Mouse (Mus musculus): ENCODE measurements around the gene N4bp1. TPM values are rescaled to one million over a fixed set of nuclear protein-coding genes. Genes with fewer than 3 reads are reported as not detected.
A peak's percentile ranks its signal among the peaks of the same experiment; 100 is the strongest.

The N4bp1 gene
- total RNA-seq, 2 experiments from 2014 or later = 32.5 to 34.8 TPM

DNA sequence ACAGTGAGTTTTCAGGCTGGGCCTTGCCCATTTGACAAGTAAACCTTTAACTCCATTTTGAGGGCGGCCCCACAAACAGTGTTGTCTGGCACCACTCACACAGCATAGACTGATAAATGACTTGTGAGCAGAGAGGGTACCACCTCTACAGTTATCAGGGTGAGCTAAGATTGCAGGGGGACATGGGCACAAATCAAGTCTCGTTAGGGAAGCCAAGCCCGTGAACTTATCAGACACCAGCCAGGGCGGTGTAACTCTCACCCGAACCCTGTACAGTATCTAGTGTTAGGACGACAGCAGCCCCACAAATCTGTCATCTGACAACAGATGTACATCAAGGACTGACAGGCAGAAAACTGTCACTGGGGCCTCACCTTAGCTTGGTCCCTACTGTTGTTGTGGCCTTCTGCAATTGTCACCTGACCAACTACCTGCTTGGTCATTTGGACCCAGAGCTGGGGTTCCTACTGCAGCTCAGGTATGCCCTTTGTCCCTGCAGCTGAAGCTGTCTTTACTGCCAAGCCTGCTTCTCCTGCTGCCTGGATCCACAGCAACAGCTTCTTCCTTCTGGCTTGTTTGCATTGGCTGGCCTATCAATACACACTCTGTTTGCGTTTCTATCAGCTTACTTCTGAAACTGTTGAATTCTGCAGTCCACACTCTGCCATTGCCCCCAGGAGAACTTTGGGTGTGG, 12.8 kb upstream of the N4bp1 start:
- DNase-seq (ENCODE audit: extremely low spot score in 1 of 2, low spot score in 1 of 2) = no peak

- DNase-seq (ENCODE audit: extremely low spot score in 1 of 2, low spot score in 1 of 2) = no peak
Measured at GRCm38 (mm10) chr8:86895390-86895789, 10.3 kb upstream of the N4bp1 start.

DNA sequence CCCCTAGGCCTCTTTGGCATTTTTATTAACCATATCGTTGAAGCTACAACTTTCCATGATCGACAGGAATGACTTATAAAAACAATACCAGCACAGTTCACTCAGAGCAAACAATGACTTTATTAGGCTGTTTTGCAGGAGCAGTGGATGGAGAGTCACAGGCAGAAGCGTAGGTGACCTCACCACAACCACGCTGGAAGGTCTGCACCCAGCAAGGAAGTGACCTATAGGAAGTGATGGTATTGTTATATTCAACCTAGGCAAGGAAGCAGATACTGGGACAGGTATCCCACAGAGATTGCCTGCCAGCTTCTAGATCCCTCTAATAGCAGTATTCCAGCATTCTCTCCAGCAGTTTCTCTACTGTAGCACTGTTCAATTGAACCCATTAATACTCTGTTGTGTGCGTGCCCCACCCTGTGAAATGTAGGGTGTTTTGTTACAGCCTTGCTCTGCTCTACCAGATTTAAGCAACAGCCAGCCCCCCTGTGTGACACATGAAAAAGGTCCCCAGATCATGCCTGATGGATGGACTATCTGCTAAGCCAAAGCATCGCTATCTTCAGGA, 9.2 kb upstream of the N4bp1 start:
- no peak for DNase-seq (ENCODE audit: extremely low spot score in 1 of 2, low spot score in 1 of 2)

DNA sequence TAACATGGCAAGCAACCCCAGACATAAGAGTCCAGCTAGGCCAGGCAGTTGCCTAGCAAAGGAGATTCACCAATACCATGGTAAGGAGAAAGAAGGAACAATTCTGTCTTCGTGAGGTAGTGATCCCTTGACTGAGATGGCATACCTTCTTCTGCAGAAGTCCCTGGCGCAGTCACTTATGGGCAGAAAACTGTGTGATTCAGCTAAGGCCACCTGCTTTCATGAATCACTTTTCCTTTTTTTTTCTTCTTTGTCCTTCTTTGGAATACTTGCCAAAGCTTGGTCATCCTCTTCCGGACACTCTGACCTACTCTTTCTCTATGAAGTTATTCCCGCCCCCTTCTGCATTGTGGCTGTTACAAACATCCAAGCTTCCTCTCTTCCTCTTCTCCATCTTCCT, 8.5 kb upstream of the N4bp1 start:
- no peak for DNase-seq (ENCODE audit: extremely low spot score in 1 of 2, low spot score in 1 of 2)

- DNase-seq (ENCODE audit: extremely low spot score in 1 of 2, low spot score in 1 of 2) = no peak
Measured at GRCm38 (mm10) chr8:86891533-86891932, 6.5 kb upstream of the N4bp1 start.

DNA sequence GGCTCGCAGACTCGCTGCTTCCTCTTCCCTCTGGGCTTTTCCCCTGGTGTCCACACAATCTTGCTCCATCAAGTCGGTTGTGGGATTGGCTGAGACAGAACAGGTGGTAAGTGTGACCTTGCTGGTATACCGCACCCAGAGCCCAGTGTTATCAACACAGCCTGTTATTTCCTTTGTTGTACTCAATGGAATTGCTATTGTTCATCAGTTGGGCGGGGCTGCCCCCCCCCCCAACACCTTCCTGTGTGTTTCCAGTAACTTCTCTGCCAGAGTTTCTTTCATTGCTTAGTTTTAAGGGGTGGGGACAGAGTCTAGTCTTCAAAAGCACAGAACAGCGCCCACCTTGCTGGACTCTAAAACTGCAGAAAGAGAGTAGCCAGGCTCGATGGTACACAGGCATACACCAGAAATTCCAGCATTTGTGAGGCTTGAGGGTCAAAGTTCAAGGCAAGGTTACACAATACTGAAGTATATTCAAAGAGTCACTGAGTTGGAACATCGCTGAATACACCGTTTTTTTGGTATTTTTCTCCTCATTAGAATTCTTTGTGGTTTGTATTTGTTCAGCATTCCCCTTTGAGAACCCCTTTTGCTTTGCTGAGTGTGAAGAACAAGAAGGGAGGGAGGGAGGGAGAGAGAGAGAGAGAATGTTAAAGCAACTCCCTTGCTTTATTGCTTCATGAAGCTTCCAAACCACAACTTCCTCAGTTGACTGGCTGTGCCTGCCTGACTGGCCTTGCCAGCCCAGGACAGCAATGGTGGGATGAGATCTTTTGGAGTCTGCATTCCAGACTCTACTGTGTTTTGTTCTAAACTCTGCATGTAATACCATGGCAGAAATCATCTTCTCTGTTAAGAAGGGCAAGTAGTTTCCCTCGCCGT, 3.2 kb upstream of the N4bp1 start:
- DNase-seq (ENCODE audit: extremely low spot score in 1 of 2, low spot score in 1 of 2) = no peak

GRCm38 (mm10) chr8:86884067-86884466, 991 bp downstream of the N4bp1 start:
- no peak for DNase-seq (ENCODE audit: extremely low spot score in 1 of 2, low spot score in 1 of 2)

DNA sequence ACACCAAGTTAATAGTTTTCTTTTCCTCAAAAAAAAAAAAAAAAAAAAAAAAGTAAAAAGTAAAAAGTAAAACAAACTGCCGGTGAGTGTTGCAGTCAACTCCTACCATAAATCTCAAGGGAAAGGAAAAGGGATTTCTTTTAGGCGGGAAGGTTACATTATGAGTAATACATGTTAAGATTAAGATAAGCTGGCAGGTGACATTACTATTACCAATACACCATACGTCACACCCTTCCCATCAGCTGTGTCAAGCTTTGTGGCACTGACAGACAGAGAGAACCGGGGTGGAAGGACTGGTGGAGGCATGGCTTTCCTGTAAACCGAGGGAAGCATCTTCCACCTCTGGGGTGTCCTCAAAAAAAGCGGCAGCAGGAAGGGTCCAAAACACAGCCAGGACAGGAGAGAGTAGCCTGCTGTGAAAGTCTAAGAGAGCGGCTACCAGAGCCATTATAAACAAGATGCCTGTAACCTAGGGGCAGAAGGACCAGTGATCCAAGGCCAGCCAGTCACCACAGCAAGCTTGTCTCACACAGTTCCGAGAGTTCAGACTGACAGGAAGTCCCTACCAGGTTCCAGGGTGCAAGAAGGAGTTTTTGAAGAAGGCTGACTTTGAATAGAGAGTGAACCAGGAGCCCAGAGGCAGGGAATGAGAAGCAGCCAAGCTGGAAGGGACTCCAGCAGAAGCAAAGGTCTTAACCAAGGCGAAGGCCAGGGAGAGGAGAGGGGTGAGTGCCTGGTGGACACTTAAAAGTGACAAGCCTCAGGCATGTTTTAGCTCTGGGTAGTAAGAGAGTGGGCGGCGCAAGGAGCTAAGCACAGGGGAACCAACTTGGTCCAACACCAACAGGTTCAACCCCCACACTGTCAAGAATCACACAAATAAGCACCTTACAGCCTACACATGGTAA, 2.2 kb downstream of the N4bp1 start:
- no peak for DNase-seq (ENCODE audit: extremely low spot score in 1 of 2, low spot score in 1 of 2)

- no peak for DNase-seq (ENCODE audit: extremely low spot score in 1 of 2, low spot score in 1 of 2)
Measured at GRCm38 (mm10) chr8:86881951-86882350, 3.1 kb downstream of the N4bp1 start.

DNA sequence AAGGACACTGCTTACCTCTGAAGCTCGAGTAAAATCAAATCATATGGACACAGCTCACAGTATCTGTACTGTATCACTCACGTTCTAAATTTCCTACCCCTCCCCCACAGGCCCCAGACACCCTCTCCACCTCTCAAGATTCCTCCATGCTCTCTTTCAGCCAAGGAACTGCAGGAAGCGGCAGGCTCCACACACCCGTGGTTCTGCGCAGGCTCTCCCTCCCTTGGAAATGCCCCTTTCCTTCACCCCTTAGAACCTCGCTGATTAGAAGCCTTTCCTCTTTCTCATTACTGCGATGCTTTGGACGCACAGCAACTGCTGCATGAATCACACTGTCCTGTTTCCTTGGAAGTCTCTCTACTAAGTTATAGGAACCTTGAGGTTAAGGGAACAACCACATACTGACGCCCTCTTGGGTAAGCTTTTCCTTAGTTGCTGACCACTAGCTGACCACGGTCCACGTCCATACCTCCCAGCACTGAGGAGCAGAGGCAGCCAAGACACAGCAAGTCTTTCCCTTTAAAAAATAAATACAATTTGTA, 3.9 kb downstream of the N4bp1 start:
- no peak for DNase-seq (ENCODE audit: extremely low spot score in 1 of 2, low spot score in 1 of 2)

DNA sequence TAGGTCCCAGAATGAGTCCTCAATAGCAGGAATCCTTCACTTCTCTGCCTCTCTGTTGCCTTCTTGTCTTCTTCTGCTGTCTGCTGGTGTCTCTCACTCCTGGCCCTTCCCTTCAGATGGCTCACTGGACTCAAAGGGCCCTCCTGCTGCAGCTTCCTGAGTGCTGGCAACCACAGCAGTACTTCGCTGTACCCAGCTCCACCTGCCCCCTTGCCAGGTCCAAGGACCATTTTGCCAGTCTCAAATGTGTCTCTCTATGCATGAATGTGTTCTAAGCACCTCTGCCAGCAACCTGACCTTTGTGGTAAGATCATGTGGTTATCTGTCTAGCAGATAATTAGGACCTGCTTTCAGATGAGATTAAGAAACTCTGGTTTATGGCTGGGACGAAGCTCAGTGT, 8.2 kb downstream of the N4bp1 start:
- no peak for DNase-seq (ENCODE audit: extremely low spot score in 1 of 2, low spot score in 1 of 2)

DNA sequence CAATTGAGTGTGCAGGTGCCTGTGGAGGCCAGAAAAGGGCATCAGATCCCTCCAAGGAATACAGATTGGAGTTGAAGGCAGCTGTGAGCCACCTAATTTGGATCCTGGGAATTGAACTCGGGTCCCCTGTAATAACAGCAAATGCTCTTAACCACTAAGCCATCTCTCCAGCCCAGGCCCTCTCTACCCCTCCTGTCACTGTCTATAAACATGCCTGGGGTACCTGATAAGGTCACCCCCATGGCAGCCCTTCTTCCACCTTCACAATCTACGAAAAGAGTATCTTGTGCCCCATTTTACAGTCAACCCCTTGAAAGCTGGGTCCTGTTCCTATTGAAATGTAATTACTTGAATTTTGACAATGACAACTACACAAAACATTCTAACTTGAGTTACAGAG, 11.0 kb downstream of the N4bp1 start:
- no peak for DNase-seq (ENCODE audit: extremely low spot score in 1 of 2, low spot score in 1 of 2)

DNA sequence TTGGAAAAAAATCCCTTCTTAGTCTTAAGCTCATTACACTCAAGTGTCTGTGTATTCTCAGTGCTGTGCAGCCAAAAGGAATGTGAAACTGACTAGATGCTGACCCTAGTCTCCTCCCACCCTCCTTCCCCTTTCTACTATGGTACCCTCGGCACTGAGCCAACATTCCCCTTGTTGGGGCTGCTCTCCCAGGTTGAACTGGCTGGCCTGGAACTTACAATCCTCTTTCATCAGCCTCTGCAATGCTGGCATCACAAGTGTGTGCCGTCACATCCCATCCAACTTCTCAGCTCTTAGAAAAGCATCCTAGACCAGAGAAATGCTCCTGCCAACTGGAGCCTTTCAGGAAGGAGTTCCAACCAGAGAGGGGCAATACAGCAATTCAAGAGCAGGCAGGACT, 11.9 kb downstream of the N4bp1 start:
- peak in 1 of 2 experiments; percentile 31 for DNase-seq (ENCODE audit: extremely low spot score in 1 of 2, low spot score in 1 of 2)

DNA sequence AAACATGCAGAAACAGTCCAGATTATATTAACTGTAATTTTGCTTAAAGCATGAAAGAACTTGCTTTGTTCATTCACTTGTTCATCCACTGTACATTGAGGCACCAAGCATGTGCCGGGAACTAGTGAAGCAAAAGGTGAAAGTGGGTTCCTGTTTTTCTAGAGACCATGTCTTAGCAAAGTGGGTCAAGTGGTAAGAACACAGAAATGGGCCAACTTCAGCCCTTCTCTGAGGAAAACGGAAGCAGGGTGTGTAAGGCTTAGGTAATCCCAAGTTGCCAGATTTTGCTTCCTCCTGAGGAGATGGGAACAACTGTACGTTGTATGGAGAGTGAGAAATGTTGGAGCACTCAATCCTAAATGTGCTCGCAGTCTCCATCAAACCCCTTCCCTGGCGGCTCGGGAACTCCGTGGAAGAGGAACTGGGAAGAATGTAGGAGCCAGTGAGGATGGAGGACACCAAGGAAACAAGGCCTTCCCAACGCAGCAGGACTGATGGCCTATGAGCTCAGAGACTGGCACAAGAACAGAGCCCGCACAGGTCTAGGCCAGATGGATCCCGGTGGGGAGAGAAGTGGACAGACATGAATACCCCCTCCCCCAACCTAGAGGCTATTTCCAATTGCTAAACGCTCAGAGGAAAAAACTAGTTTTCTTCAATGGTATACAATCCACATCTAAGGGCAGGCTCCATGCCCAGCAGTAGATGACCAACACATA, 12.8 kb downstream of the N4bp1 start:
- DNase-seq (ENCODE audit: extremely low spot score in 1 of 2, low spot score in 1 of 2) = no peak

DNA sequence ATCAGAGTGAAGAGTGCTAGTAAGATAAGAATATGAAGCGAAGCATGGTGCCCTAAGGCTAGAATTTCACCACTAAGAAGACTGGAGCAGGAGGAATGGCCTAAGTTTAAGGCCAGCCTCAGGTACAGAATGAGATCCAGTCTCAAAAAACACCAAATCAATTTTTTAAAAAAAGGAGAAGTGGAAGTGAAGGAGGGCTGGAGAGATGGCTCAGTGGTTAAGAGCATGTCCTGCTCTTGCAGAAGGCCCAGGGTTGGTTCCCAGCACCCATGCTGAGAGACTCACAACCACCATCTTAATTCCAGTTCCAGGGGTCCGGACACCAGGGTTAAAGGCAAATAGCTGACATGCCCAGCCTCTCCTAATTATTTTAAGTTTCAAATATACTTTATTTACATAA, 13.6 kb downstream of the N4bp1 start:
- no peak for DNase-seq (ENCODE audit: extremely low spot score in 1 of 2, low spot score in 1 of 2)

DNA sequence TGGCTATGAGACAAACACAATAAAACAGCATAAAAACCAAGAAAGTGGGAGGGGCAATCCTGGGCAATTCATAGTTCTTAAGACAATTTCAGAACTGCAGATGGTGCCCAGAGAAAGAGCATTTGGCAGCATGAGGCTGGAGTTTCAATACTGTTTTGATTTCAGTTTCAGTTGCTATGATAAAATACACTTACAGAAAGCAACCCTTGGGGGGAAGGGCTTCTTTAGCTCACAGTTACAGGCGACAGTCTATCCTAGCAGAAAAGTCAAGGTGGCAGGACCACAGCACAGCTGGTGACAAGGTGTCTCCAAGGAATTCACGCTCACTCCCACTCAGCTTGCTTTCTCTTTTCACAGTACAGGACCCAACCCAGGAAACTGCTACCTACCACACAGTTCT, 14.3 kb downstream of the N4bp1 start:
- no peak for DNase-seq (ENCODE audit: extremely low spot score in 1 of 2, low spot score in 1 of 2)

- DNase-seq (ENCODE audit: extremely low spot score in 1 of 2, low spot score in 1 of 2) = no peak
Measured at GRCm38 (mm10) chr8:86868041-86868440, 17.0 kb downstream of the N4bp1 start.

DNA sequence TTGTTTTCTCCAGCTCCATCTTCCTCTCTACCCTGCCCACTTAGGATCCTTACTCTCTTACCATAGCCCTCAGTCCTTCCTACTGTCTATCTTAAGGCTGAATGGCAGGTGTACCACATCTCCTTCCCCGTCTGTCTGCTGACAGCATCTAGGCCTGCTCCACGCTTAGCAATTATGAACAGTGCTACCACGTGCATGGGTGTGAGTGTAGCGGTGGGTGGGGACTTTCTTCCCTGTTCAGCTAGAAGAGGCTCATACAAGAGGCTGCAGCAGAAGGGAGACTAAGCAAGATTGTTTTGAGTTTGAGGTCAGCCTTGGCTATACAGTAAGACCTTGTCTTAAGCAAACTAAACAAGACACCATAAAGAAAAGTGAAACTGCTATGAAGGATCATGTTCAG, 20.3 kb downstream of the N4bp1 start:
- DNase-seq (ENCODE audit: extremely low spot score in 1 of 2, low spot score in 1 of 2) = no peak

DNA sequence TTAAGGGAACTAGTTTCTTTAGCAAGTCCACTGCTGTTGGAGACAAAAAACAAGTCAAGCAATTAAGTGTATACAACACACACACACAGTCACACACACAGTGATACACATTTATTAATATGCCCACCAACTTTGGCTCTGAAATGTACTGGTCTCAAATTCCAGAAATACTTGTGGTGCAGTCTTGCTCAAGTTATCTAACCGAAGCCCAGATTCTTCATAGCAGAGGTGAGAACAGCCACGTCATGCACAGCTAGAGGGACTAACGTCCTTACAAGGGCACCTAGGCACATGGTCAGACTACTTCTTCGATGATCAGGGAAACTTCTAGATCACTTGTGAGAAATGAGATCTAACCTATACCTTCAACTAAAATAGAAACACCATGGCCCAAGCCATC, 22.2 kb downstream of the N4bp1 start:
- DNase-seq (ENCODE audit: extremely low spot score in 1 of 2, low spot score in 1 of 2) = no peak
